Mouse (Mus musculus): ENCODE data around the gene Slc7a10. TPM values are rescaled to one million over a fixed set of nuclear protein-coding genes. Genes with fewer than 3 reads are reported as not detected.
A peak's percentile ranks its signal among the peaks of the same experiment; 100 is the strongest.

Slc7a10 gene
- polyA plus RNA-seq, 1 experiment, result not detected

GRCm38 (mm10) chr7:35154449-35154848, 31.7 kb upstream of the Slc7a10 start:
- Histone ChIP-seq H3K79me3 (ENCODE audit: low read depth) (no peaks in the 10 kb centered on the region), H3K36me3 (ENCODE audit: control insufficient read depth, insufficient read depth) (no peaks in the 10 kb centered on the region), H3K4me3 (ENCODE audit: insufficient read depth, poor library complexity, severe bottlenecking) (no peak overlapping the region), H3K79me2 (ENCODE audit: control insufficient read depth, insufficient read depth) (no peaks in the 10 kb centered on the region), H3ac (ENCODE audit: control insufficient read depth, insufficient read length, low read depth) (no peak overlapping the region), H3K27me3 (ENCODE audit: control insufficient read depth, insufficient read depth, insufficient read length) (no peaks in the 10 kb centered on the region)
- no peak for TF ChIP-seq MYOD1 (IDR thresholded peaks at IDR 0.05; ENCODE audit: control insufficient read depth, insufficient read length, low read depth)
- TF ChIP-seq CEBPB (IDR thresholded peaks at IDR 0.05; ENCODE audit: low read depth), result no peak
- no peak for TF ChIP-seq MYOG (IDR thresholded peaks at IDR 0.05; ENCODE audit: control insufficient read depth, extremely low read depth, insufficient read length)
- TF ChIP-seq USF1 (IDR thresholded peaks at IDR 0.05; ENCODE audit: low read depth), result no peak
- no peak for TF ChIP-seq CTCF (IDR thresholded peaks at IDR 0.05; ENCODE audit: control insufficient read depth, insufficient read depth, insufficient read length)
- TF ChIP-seq FOSL1 (IDR thresholded peaks at IDR 0.05; ENCODE audit: insufficient read depth, low read length, poor library complexity, severe bottlenecking), result no peak
- no peak for TF ChIP-seq MAX (IDR thresholded peaks at IDR 0.05)

DNA sequence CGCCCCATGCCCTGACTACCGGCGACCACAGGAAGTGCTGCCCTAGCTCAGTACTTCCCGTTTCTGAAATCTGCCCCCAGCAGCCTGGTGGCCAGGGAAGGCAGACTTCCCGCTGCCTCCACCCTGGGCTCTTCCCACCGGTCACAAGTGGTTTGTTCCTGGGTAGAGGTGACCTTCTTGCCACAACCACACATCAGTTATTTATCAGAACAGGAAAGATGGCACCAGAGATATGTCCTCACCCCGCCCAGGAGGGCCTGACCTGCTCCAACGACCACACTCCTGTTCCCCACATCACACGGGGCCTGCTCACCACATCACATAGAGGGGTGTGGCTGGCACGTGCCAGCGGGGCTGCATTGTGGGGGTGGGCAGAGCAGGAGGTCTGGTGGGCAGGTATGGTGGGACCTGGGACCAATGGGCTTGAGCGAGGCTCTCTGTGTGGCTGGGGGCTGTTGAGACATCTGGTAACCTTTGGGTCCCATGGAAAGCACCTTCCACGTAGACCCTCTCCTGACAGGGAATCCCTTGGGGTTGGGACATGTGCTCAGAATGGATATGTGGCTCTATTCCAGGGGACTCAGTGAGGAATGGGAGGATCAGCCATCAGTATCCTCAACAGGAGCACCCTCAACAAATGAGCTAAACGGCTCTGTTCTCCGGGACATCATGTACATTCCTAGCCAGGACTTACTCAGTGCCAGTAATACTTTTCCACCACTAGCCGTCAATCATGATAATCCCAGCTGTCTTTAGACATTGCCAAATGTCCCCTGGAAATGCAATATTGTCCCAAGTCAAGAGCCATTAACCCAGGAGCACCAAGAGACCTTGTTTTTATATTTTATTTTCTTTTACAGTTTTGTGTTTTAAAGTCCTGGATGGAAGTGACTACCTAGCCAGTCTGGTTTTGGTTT, 29.4 kb upstream of the Slc7a10 start:
- Histone ChIP-seq H3ac (ENCODE audit: control insufficient read depth, insufficient read length, low read depth) (no peak overlapping the region), H3K79me2 (ENCODE audit: control insufficient read depth, insufficient read depth) (no peaks in the 10 kb centered on the region), H3K27me3 (ENCODE audit: control insufficient read depth, insufficient read depth, insufficient read length) (no peaks in the 10 kb centered on the region), H3K79me3 (ENCODE audit: low read depth) (no peaks in the 10 kb centered on the region), H3K36me3 (ENCODE audit: control insufficient read depth, insufficient read depth) (no peaks in the 10 kb centered on the region), H3K4me3 (ENCODE audit: insufficient read depth, poor library complexity, severe bottlenecking) (no peak overlapping the region)
- no peak for TF ChIP-seq USF1 (IDR thresholded peaks at IDR 0.05; ENCODE audit: low read depth)
- no peak for TF ChIP-seq MYOD1 (IDR thresholded peaks at IDR 0.05; ENCODE audit: control insufficient read depth, insufficient read length, low read depth)
- TF ChIP-seq MAX (IDR thresholded peaks at IDR 0.05), result no peak

- no peaks in the 10 kb centered on the region for H3K79me2 ChIP-seq (ENCODE audit: control insufficient read depth, insufficient read depth)
- H3K27me3 ChIP-seq (ENCODE audit: control insufficient read depth, insufficient read depth, insufficient read length), result no peaks in the 10 kb centered on the region
- TF ChIP-seq FOSL1 (IDR thresholded peaks at IDR 0.05; ENCODE audit: insufficient read depth, low read length, poor library complexity, severe bottlenecking), result no peak
- TF ChIP-seq MYOD1 (IDR thresholded peaks at IDR 0.05; ENCODE audit: control insufficient read depth, insufficient read length, low read depth), result no peak
- TF ChIP-seq USF1 (IDR thresholded peaks at IDR 0.05; ENCODE audit: low read depth), result no peak
- no peak for TF ChIP-seq CTCF (IDR thresholded peaks at IDR 0.05; ENCODE audit: control insufficient read depth, insufficient read depth, insufficient read length)
- TF ChIP-seq CEBPB (IDR thresholded peaks at IDR 0.05; ENCODE audit: low read depth), result no peak
- TF ChIP-seq MYOG (IDR thresholded peaks at IDR 0.05; ENCODE audit: control insufficient read depth, extremely low read depth, insufficient read length), result no peak
- no peak for TF ChIP-seq MAX (IDR thresholded peaks at IDR 0.05)
- H3K4me3 ChIP-seq (ENCODE audit: insufficient read depth, poor library complexity, severe bottlenecking), result no peak overlapping the region
- no peak overlapping the region for H3ac ChIP-seq (ENCODE audit: control insufficient read depth, insufficient read length, low read depth)
- H3K79me3 ChIP-seq (ENCODE audit: low read depth), result no peaks in the 10 kb centered on the region
- no peaks in the 10 kb centered on the region for H3K36me3 ChIP-seq (ENCODE audit: control insufficient read depth, insufficient read depth)
These were observed 28.7 kb upstream of the Slc7a10 start for GRCm38 (mm10) chr7:35157512-35157911.

DNA sequence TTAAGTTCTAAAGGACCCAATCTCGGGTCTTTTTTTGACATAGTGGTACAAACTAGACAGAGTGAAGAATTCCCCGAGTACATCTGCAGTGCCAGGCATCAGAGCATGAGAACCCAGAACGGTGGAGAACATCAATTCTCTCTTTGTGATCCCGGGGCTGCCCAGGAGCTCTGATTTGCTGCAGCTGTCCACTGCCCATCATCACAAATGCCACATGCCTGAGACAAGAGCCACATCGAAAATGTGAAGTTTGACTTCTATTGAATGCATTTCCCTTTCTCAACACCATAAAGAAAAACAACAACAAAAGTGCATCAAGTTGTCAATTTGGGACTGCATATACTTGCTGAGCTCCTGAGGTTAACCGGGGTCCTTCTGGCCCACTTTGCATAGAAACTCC, 23.7 kb upstream of the Slc7a10 start:
- H3K36me3 ChIP-seq (ENCODE audit: control insufficient read depth, insufficient read depth), result no peaks in the 10 kb centered on the region
- H3ac ChIP-seq (ENCODE audit: control insufficient read depth, insufficient read length, low read depth), result no peak overlapping the region
- H3K79me2 ChIP-seq (ENCODE audit: control insufficient read depth, insufficient read depth), result no peaks in the 10 kb centered on the region
- H3K4me3 ChIP-seq (ENCODE audit: insufficient read depth, poor library complexity, severe bottlenecking), result no peak overlapping the region
- no peaks in the 10 kb centered on the region for H3K79me3 ChIP-seq (ENCODE audit: low read depth)
- no peaks in the 10 kb centered on the region for H3K27me3 ChIP-seq (ENCODE audit: control insufficient read depth, insufficient read depth, insufficient read length)
- TF ChIP-seq USF1 (IDR thresholded peaks at IDR 0.05; ENCODE audit: low read depth), result no peak
- peak; percentile 86 for TF ChIP-seq MYOD1 (IDR thresholded peaks at IDR 0.05; ENCODE audit: control insufficient read depth, insufficient read length, low read depth)

DNA sequence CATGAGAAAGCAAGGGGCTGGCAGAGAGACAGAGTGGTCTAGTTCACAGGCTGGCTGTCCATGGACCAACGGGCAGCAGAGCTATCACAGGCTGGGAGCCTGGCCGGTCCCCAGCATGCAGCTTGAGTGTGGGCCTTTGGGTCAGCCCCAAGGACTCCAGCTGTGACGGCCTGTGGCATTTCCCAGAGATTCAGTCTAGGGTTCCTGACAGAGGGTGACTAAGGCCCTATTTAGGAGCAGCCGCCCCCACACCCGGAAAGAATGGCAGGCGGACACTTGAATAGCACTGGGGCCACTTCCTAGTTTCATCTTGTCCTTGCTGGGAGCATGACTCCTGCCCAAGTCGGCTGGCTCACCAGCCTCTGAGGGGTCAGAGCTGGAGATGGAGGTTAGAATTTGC, 22.6 kb upstream of the Slc7a10 start:
- Histone ChIP-seq H3K27me3 (ENCODE audit: control insufficient read depth, insufficient read depth, insufficient read length) (no peaks in the 10 kb centered on the region), H3K36me3 (ENCODE audit: control insufficient read depth, insufficient read depth) (no peaks in the 10 kb centered on the region), H3K4me3 (ENCODE audit: insufficient read depth, poor library complexity, severe bottlenecking) (no peak overlapping the region), H3K79me3 (ENCODE audit: low read depth) (no peaks in the 10 kb centered on the region), H3K79me2 (ENCODE audit: control insufficient read depth, insufficient read depth) (no peaks in the 10 kb centered on the region), H3ac (ENCODE audit: control insufficient read depth, insufficient read length, low read depth) (no peak overlapping the region)
- TF ChIP-seq CTCF (IDR thresholded peaks at IDR 0.05; ENCODE audit: control insufficient read depth, insufficient read depth, insufficient read length) (no peak), MYOG (IDR thresholded peaks at IDR 0.05; ENCODE audit: control insufficient read depth, extremely low read depth, insufficient read length) (no peak), MAX (IDR thresholded peaks at IDR 0.05) (no peak), CEBPB (IDR thresholded peaks at IDR 0.05; ENCODE audit: low read depth) (no peak), MYOD1 (IDR thresholded peaks at IDR 0.05; ENCODE audit: control insufficient read depth, insufficient read length, low read depth) (no peak), FOSL1 (IDR thresholded peaks at IDR 0.05; ENCODE audit: insufficient read depth, low read length, poor library complexity, severe bottlenecking) (no peak), USF1 (IDR thresholded peaks at IDR 0.05; ENCODE audit: low read depth) (no peak)

- H3K36me3 ChIP-seq (ENCODE audit: control insufficient read depth, insufficient read depth), result no peaks in the 10 kb centered on the region
- no peak for TF ChIP-seq MAX (IDR thresholded peaks at IDR 0.05)
- no peak for TF ChIP-seq CEBPB (IDR thresholded peaks at IDR 0.05; ENCODE audit: low read depth)
- no peaks in the 10 kb centered on the region for H3K27me3 ChIP-seq (ENCODE audit: control insufficient read depth, insufficient read depth, insufficient read length)
- H3K4me3 ChIP-seq (ENCODE audit: insufficient read depth, poor library complexity, severe bottlenecking), result no peak overlapping the region
- H3K79me2 ChIP-seq (ENCODE audit: control insufficient read depth, insufficient read depth), result no peaks in the 10 kb centered on the region
- H3ac ChIP-seq (ENCODE audit: control insufficient read depth, insufficient read length, low read depth), result no peak overlapping the region
- no peaks in the 10 kb centered on the region for H3K79me3 ChIP-seq (ENCODE audit: low read depth)
These were observed 22.1 kb upstream of the Slc7a10 start for GRCm38 (mm10) chr7:35164131-35164530.
